Mouse (Mus musculus) kidney, postnatal 10 days (tissue): ENCODE results near the gene Cfap100.
A peak's percentile ranks its signal among the peaks of the same experiment; 100 is the strongest.

Source experiments
- DNase-seq: peaks from one replicate; pipeline ENCODE4 v3.0.0; 2021; ENCODE audit warnings: mixed read lengths

The Cfap100 gene

GRCm38 (mm10) chr6:90374647-90375046 is 54.0 kb downstream of the Cfap100 start:
- DNase-seq: peak; percentile 74

- DNase-seq: peak; percentile 57
These were observed 58.7 kb downstream of the Cfap100 start for GRCm38 (mm10) chr6:90369725-90370553.

- DNase-seq: peak; percentile 100
These were observed 59.4 kb downstream of the Cfap100 start, which contains the start of gene Zxdc for GRCm38 (mm10) chr6:90368976-90369724. Gene Zxdc, plus strand, starts transcription at chr6:90369492.

- DNase-seq: no peak
These were observed 65.3 kb downstream of the Cfap100 start for GRCm38 (mm10) chr6:90363301-90363700.

- no peak for DNase-seq
These were observed 67.5 kb downstream of the Cfap100 start for GRCm38 (mm10) chr6:90360922-90361614.

GRCm38 (mm10) chr6:90360024-90360781 is 68.4 kb downstream of the Cfap100 start:
- DNase-seq: peak; percentile 77

- no peak for DNase-seq
These were observed 69.2 kb downstream of the Cfap100 start for GRCm38 (mm10) chr6:90359445-90359844.

GRCm38 (mm10) chr6:90358142-90358541 is 70.5 kb downstream of the Cfap100 start:
- DNase-seq: peak; percentile 20
